Mouse (Mus musculus) urinary bladder, adult 18-20 months (tissue): ENCODE measurements around the gene Sorbs1.
A peak's percentile ranks its signal among the peaks of the same experiment; 100 is the strongest.

Experiments
- DNase-seq, 2 experiments: peaks; one replicate each; pipeline ENCODE4 v3.0.0; 2022; ENCODE audit warnings: low spot score in 2 of 2, mixed read lengths in 2 of 2

Sorbs1 gene

DNA sequence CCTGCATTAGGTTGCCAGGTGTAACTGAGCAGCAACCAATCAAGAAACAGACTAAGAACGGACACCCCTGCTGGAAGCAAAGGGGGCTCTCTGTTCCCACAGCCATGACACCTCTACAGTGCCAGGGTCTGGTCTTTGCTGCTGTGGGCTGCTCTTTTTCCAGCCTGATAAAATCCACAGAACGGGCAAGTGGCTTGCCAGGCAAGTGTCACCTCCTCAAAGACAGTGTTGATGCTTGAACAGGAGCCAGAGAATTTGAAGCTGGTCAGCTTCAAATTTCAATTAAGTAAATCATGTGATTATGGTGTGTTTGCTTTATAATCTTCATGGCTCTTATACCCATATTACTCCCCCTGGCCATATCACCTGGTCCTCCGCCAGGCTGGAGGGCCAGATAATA, 166.7 kb downstream of the Sorbs1 start:
- no peak for DNase-seq

DNA sequence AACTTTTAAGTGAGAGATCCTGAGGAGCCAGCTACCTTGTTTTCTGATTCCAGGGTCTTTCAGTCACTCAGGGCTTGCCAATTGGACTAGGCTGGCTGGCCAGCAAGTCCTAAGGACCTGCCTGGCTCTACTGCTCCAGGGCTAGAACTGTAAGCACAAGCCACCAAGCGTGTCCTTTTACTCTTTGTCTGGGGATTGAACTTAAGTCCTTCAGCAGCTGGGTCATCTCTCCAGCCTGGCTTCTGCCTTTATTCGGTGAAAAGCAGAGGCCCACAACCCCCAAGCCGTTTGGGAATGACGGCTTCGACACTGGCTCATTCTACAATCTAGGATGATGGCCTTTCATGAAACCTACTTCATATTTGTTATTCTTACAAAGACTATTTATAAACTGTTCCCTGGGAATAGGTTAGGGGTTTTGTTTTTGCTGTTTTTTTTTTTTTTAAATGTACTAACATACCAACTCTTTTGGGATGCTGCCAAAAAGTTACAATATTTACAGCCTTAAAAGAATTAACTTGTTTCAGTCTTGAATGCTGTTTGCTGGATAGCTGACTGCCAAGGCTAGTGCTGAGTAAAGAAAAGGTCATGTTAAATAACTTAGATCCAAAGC, 167.2 kb downstream of the Sorbs1 start:
- DNase-seq = no peak

DNA sequence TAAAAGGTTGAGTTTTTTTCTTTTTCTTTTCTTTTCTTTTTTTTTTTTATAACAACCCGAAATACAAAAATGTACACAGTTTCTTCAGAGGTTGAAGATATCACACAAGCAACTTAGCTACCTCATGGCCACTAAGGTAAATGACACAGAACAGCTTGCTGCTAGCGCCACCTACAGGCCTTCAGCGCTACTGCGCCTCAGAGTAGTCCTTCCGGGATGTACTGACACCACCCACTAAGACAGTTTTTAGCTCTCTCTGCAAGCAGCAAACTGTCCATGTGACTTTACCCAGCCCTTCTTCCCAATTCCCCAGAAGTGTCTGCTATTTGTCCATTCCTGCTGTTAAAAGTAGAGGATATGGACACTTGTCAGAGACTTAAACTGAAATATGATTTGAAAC, 167.9 kb downstream of the Sorbs1 start:
- DNase-seq = no peak

DNA sequence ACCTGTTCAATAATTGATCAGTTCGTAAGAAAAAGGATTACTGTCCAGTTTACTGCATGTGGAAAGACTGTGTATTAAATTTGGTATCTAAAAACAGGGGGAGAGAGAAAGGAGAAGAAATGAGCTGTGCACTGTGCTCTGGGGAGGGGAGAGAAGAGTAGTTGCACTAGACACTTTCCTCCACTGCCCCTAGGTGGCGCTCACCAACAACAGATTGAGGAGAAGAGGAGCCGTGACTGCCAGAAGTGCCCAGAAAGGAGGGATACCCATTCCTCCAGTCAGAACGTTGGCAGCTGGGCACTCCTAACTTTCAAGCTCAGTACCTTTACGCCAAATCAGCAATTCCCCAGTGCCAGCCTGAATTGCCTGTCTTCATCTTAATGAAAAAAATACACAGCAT, 170.6 kb downstream of the Sorbs1 start:
- peak; percentile 61 to 62 for DNase-seq

DNA sequence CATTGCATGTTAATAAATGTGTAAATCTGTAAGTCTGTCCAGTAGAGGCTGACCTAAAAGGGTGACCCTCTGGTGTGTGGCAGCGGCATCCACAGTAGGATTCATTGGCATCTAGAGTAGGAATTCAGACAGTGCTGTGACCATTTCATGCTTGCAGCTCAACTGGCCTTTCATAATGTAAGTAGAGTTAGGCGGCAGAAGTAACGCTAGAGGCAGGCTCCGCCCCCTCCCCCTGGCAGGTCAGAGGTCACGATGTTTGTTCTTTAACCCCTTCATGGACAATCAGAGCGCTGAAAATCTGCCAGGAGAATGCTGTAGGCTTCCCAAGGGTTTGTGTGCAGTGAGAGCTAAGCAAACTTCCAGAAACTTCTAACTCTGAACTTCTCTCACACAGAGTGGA, 172.4 kb downstream of the Sorbs1 start:
- DNase-seq = no peak

DNA sequence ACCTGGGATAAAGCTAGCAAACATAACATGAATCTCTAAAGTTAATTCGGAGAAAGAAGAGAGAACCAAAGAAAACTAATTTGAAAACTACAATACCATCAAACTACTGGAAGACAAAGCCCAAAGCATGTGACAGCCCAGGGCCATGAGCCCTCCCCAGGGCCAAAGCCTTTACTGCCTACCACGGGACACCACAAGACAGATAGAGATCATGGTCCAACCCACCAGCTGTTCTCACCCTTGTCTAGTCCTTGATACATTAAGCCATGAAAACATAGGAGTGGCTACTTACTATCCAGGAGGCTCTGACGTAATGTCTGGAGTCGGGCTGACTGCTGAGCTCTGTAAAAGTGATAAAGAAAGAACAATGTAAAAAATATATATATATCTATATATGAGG, 176.9 kb downstream of the Sorbs1 start:
- DNase-seq = no peak

DNA sequence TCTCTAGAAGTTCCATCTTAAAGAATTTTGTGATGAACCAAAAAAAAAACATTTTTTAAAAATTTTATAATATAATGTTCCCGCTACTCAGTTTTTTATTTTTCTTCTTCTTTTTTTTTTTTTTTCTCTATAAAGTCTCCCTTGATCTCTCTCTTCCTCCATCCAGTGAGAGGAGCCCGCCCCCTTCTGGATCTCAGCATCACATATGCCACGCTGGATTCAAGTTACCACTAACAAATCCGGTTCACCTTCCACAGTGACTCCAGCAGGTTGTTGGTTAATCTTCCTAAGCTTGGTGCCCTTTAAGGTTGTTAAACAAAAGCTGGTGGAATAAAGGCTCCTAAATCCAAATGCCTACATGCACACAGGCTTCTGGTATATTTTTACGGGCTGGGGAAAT, 179.7 kb downstream of the Sorbs1 start:
- no peak for DNase-seq

DNA sequence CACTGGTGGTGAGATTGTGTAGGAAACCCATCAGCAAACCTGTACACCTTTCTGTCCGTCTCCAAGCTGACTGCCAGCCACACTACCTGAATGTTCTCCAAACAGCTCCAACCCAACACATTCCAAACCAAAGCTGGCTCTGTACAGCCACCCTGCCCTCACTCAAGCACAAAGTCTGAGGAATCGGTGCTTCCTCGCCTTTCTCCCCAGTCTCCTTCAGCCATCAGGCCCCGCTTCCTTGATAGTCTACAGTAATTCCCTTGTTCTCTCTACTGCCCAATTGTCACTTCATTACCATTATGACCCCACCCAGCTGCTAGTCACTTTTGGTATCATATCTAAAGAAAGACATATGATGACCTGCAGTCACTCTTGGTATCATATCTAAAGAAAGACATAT, 180.5 kb downstream of the Sorbs1 start:
- DNase-seq = no peak

DNA sequence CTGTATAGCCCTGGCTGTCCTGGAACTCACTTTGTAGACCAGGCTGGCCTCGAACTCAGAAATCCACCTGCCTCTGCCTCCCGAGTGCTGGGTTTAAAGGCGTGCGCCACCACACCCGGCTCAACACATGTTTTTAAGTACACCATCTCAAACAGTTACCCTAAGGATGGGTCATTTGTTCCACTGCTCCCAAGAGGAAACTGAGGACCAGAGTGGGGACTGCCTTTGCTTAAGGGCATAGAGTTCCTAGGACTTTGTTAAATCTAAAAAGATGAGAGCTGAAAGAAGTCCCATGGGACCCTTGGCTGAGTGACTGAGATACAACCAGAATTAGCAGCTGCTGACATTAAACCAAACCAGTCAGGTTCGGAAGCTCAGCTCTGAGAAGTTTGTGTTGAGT, 181.3 kb downstream of the Sorbs1 start:
- no peak for DNase-seq

DNA sequence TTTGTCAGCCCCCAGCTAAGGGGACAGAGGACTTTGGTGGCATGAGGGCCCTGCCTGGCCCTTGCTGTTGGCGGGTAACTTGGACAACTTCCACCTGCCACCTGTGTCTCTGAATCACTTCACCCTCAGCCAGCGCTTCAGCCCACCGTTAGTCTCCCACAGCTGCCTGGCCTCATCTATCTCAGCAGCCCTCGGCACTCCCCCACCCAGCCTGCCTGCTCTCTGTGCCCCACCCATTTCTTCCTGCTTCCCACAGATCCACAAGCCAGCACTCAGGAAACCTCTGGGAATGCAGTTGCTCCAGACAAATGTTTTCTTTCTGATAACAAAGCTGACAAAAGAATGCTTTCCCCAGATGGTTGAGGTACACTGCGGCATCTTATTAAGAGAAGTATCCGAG, 181.7 kb downstream of the Sorbs1 start:
- no peak for DNase-seq

DNA sequence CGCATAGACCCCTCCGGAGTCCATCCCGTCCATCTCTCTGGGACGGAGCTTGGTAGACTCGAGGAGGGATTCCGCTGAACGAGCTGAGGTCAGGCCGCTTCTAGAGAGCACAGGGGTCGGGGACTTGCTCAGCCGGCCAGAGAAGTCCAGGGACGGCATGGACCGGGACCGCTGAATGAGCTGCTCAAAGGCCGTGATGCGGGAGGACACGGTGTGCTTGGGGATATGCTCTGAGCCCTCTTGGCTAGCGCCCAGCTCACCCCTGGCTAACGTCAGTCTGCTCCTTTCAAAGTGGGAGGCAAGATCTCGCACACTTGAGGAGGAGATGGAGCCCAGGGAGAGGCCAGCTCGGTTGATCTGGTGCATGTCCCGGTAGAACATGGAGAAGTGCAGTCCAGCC, 187.5 kb downstream of the Sorbs1 start:
- DNase-seq = no peak

DNA sequence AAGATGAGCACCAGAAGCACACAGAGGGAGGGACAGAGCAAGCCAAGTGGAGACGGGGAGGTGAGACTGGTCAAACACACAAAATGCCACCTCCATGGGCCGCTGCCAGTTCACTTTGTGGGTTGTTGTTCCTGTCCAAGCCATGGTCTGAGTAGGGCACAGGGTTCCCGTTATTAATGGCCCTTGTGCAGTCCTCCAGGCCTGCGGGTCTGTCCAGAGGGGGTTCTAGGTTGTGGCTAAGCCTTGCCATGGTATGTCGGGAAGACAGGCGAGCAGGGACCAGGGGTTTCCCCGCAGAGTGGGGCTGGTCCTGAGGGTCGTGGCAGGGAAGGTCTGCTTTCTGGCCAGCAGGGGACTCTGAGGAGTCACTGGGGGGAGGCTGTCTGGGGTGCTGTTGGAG, 188.2 kb downstream of the Sorbs1 start:
- no peak for DNase-seq

DNA sequence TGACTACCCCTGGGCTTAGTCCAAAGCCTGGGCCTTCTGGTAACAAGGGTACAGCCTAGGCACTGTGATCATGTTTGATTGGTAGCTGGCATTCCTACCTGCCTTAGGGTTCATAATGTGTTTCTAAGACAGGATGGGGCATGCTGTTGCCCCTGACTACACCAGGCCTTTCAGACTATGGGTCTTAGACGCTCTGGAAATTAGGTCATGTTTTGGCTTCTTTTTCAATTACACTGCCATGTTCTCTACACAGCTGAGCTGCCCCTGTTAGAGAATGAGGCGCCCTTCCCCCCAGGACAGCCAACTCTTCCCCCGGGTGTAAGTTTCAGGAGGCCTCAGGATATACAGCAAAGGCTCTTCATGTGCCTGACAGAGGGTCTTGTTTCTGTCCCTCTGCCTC, 191.4 kb downstream of the Sorbs1 start:
- DNase-seq = no peak

DNA sequence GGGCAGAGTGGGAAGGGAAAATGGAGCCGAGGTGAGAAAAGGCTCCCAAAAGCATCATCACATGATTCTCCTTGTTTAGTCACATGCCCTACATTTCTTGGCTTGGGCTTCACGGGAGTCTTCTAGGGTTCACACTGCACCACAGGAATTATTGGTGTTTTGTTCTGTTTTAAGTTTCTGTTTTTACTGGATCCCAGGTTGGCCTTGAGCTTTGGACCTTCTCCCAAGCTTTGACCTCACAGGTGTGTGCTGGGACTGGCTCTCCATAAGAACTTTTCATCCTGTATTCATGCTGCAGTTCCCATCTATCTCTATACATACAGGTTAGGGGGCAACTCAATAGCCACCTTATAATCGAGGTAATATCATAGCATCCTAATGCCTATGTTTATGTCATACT, 194.4 kb downstream of the Sorbs1 start:
- DNase-seq = no peak

DNA sequence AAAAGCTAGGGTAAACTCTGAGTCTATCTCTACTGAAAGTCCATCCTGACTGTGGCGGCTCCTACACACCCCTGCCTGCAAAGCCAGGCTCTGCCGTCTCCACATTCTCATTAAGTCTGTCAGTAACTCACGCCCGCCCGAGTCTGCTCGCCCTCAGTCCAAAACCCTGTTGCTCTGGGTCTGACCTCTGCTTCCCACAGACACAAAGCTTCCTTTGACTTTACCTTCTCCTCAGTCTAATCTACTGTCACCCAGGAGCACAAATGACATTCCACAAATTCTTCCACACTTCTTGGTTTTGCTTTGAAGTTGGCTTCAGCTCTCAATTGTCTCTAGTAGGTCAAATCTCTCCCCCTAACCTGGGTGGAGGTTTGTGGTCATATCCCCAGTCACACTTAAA, 195.1 kb downstream of the Sorbs1 start:
- no peak for DNase-seq

DNA sequence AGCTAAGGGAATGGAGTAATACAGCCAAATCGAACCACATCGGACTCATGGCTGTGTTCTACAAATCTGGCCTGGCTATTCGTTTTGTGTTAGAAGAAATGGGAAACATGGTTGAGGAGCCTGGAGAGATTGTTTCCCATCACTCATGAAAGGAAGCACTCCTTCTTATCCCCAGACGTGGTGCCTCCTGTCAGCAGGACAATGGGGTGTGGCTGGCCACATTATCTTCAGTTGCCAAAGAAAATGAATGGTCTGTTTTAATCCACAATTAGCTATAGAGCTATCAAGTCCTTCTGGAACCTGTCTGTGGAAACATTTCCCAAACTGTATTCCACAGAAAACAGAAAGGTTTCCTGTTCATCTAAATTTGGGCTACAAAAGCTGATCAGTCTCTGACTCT, 196.6 kb downstream of the Sorbs1 start:
- DNase-seq = no peak

DNA sequence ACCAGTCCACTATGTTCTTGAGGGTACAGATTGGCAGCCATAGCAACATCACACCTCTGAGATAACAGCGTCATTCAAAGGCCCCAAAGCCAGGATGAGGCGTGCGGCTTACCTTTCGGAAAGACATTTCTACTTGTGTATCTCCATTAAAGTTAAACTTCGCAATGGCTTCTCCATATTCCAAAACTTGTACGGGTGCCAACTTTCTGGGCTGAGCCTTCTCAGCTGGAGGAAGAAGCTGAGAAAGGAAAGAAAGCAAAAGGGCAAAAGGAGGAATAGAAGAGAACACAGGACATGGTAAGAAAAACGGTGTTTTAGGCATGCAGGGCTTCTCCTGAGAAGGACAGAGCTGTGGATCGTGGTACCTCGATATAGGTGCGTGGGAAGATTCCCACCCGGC, 199.3 kb downstream of the Sorbs1 start:
- no peak for DNase-seq

DNA sequence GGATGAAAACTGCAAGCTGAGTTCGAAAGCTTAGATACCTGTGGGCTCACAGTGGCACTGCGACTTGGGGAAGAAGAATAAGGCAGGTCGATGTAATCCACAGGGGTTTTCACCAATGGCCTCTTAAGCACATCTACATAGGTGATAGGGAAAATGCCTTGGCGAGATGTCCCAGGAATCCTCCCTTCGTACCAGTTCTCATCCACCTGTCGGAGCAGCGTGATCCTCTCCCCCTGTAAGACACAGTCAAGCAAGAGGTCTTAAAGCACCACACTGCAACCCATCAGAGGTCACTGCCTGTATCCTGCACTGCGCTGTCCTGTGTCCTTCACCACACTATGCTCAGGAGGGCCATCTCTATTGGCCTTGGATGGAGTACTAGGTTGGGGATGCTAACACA, 201.9 kb downstream of the Sorbs1 start:
- no peak for DNase-seq

DNA sequence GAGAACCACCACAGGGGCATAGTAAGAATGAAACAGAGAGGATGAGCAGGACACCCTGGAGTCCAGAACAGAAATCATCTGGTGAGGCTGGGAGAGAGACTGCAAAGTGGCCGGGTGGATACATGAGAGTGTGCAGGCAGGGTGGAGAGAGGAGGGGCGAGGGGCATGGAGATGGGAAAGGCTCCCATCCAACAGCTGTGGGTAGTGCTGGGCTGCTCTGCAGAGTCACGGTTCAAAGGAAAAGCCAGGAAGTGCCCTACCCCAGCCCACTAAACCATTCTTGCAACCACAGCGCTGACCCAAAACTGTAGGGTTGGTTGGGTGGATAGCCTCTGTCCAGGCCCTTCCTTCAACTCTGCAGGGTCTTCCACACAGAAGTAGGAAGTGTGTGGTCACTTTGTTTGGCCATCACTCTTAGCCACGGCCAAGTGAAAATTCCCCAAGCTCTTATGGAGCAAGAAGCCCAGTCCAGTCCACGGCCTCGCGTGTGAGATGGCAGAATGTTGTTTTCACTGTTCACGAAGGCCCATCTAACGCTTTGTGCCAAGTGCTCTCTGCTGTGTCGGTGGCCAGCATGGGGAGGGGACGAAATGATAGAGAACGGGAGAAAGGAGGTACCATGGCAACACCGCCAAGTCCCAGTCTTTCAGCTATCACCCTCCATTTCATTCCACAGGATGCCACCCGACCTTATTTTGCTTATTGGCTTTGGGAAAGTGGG, 203.0 kb downstream of the Sorbs1 start:
- no peak for DNase-seq

DNA sequence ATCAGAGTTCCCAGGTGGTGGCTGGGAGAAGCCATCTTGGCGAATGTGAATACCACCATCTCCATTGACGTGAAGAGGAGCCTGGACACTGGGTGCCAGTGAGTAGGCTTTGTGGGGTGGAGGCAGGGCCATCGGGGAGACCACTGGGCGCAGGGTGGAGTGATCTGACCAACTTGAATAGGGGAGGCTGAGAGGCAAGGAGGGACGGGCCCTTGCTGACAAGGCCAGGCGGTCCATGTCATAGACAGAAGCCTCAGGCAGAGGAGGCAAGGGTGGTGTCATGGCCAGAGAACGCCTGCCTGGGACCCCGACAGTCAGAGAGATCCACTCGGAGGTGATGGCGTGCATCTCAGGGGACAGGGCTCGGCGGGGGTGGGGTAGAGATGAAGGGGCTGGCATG, 203.7 kb downstream of the Sorbs1 start:
- DNase-seq = no peak

DNA sequence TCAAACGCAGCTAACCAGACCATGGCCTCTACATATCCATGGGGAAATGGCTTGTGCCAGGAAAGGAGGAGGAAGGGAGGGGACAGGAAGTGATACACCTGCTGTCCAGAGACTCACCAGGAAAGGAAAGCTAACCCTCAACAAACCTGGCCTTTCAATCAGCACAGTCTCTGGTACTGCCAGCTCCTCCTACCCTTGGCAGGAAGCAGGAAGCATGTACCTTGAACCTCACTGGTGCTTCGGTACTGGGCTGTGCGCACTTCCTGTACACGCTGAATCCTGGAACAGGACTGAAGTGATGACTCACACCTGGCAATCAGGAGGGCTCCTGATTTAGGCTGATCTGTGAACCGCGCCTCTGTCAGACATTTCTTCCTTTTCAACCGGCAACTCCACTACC, 206.0 kb downstream of the Sorbs1 start:
- DNase-seq = no peak

DNA sequence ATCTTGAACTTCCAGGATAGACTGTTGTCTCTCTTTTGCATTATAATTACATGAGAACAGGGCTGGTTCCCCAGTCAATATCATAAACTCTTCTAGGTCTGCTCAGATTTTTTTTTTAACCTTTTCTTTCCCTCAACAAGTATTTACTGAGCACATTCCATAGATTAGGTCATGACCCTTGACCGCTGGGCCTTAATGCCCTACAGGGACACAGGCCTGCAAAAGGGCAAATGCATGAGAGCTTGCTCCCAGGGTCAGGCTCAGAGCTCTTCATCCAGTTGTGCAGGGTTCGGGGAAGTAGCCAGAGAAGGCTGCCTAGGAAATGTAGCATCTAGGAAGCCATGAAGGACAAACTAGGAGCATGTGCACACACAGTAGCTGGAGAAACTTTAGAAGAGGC, 206.9 kb downstream of the Sorbs1 start:
- no peak for DNase-seq

DNA sequence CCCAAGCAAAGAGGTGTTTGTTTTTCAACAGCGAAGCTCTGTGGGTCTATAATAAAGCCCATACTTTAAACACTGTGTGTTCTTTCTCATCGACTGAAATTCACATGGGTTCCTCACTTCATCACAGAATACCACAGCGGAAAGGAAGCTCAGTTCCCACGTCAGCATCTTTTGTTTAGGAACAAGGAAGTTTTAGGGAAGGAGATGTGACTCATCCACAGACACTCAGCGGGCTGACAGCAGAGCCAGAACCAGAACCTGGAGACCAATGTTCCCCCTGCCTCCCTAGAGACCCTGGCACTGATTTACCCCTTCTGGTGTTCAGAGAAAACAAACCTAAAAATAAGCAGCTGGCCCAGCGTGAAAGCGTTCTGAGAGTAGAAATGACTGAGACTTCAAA, 208.1 kb downstream of the Sorbs1 start:
- DNase-seq = no peak

DNA sequence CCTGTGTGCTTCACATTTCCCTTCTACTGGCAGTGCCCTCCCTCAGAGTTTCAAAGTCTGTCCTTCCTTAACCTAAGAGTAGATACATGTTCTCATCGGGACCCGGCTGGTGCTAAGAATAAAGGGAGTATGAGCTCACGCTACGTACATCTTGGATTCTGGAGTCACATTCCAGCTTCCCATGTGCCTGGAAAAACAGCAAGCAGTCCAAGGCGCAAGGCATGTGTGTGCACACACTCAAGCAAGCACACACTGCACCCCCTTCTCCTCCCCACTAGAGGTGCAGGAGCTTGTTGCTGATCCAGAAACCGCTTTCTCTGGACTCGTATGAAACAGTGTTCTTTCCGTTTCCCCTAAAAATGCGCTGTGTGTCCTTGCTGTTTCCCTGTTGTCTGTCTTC, 210.7 kb downstream of the Sorbs1 start:
- no peak for DNase-seq
